Mouse (Mus musculus): ENCODE data around the gene Tsen54.

GRCm38 (mm10) chr11:115859143-115859945 is 44.8 kb downstream of the Tsen54 start:
- TF ChIP-seq POLR2A (IDR thresholded peaks at IDR 0.05; ENCODE audit: low read depth, low read length) (no peak), CTCF (IDR thresholded peaks at IDR 0.05; ENCODE audit: extremely low read depth, insufficient read length, insufficient replicate concordance, low read depth, low read length) (peak; percentile 89)

Data from small intestine, adult 2 months (tissue).